Mouse (Mus musculus) megakaryocyte-erythroid progenitor cell, adult 5-6 weeks (primary cell): ENCODE data around the gene 1700069L16Rik. TPM values are rescaled to one million over a fixed set of nuclear protein-coding genes. Genes with fewer than 3 reads are reported as not detected.
A peak's percentile ranks its signal among the peaks of the same experiment; 100 is the strongest.

Source experiments
- ATAC-seq: replicated peaks from 2 replicates; pipeline ENCODE4 v1.8.0; 2016; ENCODE audit warnings: mild to moderate bottlenecking, inconsistent platforms; ENCODE audit not compliant: severe bottlenecking, poor library complexity, low FRiP score, low TSS enrichment
- total RNA-seq, 2 experiments: library from RNA; stranded (forward) in 1 of 2; stranded (reverse) in 1 of 2; fragments of 200-1000, 215-1000 nt in 1 of 2; fragments of >200 nt in 1 of 2; fragmentation: Nextera tagmentation in 1 of 2; gene quantifications; 2 replicates each; pipeline ENCODE4 v1.2.3; 2014 to 2017

Gene 1700069L16Rik
- total RNA-seq (2014; fragmentation: Nextera tagmentation) = not detected in 2 replicates
- not detected in 2 replicates for total RNA-seq (2017)

DNA sequence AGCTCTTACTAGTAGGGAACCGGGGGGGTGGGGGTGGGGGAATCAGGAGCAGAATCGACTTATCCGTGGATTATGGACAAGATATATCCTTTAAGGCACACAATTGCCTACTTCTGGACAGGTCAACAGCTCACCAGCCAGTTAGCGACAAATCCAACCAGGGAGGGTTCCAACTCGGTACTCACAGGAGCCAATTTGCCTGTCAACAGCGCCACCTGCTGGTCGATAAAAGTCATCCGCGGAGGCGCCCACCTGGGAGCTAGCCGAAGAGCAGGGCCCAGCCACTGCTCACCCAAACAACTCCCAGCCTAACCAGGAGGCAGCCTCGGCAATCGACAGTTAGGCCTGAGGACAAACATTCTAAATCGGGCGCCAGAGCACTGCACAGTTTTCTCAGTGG lies at the start of gene 1700069L16Rik:
TSS of gene 1700069L16Rik (minus strand) at position 327 of the 400 bp plus-strand sequence.
- peak; percentile 72 for ATAC-seq

DNA sequence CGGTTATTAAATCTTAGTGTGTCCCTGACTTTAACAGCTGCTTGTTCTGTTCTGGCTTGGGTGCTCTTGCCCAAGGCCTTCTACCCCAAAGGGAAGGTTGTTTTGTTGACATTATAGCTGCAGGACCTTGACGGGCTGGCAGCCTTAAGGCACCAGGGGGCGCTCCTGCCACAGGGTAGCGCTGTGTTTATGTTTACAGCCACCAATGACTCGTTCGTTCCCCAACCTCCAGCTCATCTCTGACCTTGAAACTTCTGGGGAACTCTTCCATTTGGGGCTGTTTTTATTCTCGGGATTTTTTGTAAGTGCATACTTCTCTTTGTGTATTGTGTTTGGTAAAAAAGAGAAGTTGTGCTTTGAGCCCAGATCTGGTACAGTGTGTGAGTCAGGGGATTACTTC lies 49.1 kb upstream of the 1700069L16Rik start:
- peak; percentile 66 for ATAC-seq

DNA sequence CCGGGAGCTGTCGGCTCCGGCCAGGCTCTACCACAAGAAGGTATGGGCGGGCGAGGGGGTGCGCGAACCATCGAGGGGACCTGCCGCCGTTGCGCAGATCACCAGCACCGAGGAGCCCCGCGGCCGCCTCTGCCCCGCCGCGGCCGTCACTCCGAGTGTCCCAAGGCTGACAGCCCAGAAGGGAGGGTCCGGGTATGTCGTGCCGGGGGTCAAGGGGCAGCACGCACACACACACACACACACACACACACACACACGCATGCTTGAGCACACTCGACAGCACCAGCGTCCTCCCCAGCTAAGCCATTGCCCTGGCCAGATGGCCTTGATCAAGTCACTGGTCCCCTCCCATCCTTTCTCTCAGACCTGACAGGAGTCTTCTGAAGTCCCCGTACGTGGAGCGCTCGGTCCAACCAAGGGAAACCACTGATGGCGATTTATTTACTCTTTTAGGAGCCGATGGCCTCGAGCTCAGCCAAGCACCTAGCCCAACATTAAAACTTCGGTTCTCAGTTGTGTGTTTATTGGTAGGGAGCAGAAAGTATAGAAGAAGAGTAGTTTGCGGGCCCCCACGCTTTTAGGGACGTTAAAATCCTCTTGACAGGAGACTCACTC lies 48.4 kb upstream of the 1700069L16Rik start:
- ATAC-seq = no peak

GRCm38 (mm10) chr5:113772450-113772895 lies 47.9 kb upstream of the 1700069L16Rik start, which contains the start of the genes Sart3 and Iscu:
TSS of gene Sart3 (minus strand) at chr5:113772510.
TSS of gene Iscu (plus strand) at chr5:113772748.
- ATAC-seq = peak; percentile 69

- peak; percentile 76 for ATAC-seq
Observed at GRCm38 (mm10) chr5:113771213-113772162, 46.9 kb upstream of the 1700069L16Rik start.

DNA sequence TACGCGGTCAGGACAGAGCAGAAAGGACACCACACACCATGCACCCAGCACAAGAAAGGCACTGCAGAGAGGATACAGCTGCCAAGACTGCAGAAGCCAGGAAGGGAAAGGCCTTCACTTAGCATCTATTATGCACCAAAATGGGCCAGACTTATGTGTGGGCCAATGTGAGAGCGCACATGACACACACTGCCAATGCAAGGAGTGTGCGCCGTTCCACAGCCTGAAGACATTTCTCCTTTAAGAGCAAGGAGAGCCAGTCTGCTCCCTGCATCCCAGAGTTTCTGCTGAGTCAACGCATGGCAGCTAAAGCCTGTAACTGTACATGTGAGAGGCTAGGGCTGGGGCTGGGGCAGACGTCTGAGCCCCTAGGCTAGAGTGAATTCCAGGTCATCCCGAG lies 44.2 kb upstream of the 1700069L16Rik start:
- no peak for ATAC-seq

DNA sequence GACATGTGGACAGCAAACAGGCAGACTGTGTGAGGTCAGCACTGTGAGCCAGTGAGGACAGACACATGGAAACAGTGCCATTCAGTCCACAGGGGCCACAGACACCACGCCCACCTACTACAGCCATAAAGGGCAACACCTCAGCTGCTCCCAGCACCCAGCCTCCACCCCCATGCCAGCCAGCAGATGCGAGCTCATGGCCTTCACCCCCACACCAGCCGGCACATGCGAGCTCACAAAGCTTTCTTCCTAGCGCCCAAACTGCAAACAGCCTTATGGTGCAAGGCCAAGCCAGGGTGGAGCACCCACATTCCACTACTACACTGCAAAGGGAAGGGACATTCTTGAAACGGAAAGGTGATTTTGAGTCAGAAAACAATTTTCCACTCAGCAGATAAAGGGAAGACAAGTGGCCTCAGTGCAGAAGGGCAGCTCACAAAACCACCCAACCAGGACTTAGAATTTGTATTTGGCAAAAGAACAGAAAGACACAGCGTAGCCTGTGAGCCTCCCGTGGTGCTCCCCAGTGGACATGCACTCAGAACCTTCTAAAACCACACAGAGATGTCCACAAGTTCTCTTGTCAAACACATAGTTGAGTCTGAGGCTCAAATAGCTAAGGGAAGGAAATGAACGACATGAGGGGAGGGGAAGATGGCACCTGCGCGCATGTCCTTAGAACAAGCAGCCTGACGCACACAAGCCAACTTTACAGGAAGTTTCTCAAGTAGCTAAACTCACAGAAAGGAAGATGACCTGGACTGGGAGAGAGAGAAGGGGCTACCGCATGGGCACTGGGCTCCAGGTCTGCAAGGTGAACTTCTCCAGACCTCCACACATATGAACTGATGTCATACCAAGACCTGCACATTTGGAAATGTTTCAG lies 41.3 kb upstream of the 1700069L16Rik start:
- no peak for ATAC-seq

GRCm38 (mm10) chr5:113764426-113764825 lies 39.9 kb upstream of the 1700069L16Rik start:
- ATAC-seq = no peak

DNA sequence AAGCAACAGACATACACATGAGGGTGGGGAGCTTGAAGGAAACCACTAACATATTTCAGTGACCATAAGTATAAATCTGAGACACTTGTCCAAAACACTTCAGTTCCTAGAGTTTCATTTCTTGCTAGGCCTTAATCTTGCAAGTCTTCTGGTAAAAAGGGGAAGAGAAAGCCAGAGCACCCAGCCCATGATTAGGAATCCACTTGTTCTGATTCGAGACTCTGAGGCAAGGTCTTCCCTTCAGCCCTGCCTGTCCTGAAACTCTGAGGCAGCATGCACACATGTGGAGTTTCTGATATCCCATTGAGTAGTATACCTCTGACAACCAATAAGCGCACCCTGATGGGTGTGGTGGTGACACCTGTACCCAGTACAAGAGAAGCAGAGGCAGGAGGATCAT lies 37.0 kb upstream of the 1700069L16Rik start:
- ATAC-seq = no peak

DNA sequence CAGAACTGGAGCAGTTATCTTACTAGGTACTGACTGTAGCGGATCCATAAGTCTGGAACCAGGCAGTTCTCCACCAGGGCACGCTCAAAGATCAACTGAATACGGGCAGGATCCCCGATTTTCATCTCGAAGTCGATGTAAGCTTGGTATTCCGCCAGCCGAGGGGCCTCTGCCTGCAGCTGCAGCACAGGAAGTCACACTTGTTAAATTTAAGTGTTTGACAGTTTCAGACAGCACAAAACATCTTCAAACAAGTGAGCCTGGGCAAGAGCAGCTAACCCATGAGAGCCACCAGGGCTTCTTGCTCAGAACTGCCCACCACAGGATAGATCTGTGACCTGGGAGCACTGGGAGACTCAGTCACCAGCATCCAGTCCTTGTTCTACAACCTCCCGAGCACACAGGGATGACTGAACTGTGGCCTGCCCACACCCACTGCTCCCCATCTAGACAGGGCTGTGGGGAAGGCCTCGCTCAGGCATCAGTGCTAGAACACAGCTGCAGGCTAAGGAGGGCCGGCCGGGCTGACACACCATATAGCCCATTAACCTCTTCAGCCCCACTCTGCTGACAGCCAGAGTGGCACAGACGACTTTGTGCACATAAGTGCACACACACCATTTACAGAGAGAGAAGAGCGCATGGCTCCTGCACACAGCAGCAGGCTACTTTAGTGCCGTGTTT lies 30.9 kb upstream of the 1700069L16Rik start:
- no peak for ATAC-seq

- no peak for ATAC-seq
Observed at GRCm38 (mm10) chr5:113751521-113752157, 27.1 kb upstream of the 1700069L16Rik start.

- no peak for ATAC-seq
Observed at GRCm38 (mm10) chr5:113748556-113749331, 24.2 kb upstream of the 1700069L16Rik start.

- ATAC-seq = no peak
Observed at GRCm38 (mm10) chr5:113747629-113748028, 23.1 kb upstream of the 1700069L16Rik start.

DNA sequence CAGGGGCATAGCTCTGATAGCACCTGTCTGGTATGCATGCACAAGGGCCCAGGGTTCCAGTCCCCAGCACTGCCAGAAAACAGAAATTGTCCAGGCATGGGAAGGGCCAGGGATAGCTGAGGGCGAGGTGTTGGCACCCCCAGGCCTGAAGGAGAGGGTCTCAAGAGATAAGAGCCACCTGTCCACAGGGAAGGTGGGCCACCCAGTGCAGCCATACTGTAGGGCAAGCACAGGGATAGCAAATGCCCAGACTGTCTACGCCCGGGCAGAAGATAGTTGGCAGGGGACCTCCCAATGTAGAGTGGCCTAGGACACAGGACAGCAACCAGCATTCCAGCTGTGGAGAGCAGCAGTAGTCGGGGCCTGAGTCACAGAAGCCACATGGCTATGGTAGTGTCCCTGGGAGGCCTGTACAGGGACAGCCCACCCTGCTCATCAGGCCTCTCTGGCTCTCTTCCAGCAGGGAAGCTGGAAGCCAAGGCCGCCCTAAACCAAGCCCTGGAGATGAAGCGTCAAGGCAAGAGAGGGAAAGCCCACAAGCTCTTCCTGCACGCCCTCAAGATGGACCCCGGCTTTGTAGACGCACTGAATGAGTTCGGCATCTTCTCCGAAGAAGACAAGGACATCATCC lies 13.2 kb upstream of the 1700069L16Rik start:
- no peak for ATAC-seq

DNA sequence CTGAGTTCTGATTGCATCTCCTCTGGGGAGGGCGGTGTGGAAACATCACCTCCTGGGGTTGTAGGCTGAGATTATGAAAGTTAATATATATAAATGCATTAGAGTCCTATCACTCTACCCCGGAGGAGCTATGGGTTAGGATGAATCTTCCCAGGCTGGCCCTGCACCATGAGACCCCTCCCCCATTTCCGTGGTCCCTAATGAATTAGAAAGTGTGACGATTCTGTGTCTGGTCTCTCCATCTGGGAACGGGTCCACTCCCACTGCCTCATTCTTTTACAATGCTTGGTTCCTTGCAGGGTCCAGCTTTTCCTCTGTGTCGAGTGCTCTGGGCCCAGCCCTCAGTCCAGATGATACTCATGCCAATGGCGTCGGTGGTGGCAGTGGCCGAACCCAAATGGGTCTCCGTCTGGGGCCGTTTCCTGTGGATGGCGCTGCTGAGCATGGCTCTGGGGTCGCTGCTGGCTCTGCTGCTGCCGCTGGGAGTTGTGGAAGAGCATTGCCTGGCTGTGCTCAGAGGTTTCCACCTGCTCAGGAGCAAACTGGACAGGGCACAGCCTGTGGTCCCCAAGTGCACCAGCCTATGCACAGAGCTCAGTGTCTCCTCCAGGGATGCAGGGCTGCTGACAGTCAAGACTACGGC lies 12.1 kb upstream of the 1700069L16Rik start:
- no peak for ATAC-seq

GRCm38 (mm10) chr5:113736113-113736502 lies 11.5 kb upstream of the 1700069L16Rik start:
- no peak for ATAC-seq
